Mouse (Mus musculus) left cerebral cortex, adult 2 months (tissue): Measurements from ENCODE around the gene Drc7. TPM values are rescaled to one million over a fixed set of nuclear protein-coding genes. Genes with fewer than 3 reads are reported as not detected.

Source experiments
- DNase-seq, 2 experiments: peaks; one replicate each; pipeline ENCODE4 v3.0.0; 2021 to 2022; ENCODE audit warnings: low spot score in 2 of 2, mixed read lengths in 1 of 2; ENCODE audit errors: extremely low spot score in 1 of 2
- H3K27ac ChIP-seq: fragments of 200-600 bp; 2 replicates; pipeline ENCODE4 v1.8.1; 2022
- H3K4me3 ChIP-seq: fragments of 200-600 bp; 2 replicates; pipeline ENCODE4 v1.8.1; 2022
- CTCF ChIP-seq: fragments of 200-600 bp; IDR thresholded peaks from 2 replicates; pipeline ENCODE4 v1.8.1; 2022; ENCODE audit warnings: antibody characterized with exemption, mild to moderate bottlenecking, moderate library complexity
- intact Hi-C: fragments of 180-260 bp; cut with DNase I; formaldehyde crosslinking; loops from one replicate; pipeline ENCODE4 v1.15.1; 2025
- total RNA-seq, 2 experiments: library from RNA; stranded (reverse); gene quantifications; 2 replicates each; pipeline ENCODE4 v1.2.3; 2021

Drc7 gene
- total RNA-seq, 2 experiments from 2014 or later, result 0.75 to 1.1 TPM

DNA sequence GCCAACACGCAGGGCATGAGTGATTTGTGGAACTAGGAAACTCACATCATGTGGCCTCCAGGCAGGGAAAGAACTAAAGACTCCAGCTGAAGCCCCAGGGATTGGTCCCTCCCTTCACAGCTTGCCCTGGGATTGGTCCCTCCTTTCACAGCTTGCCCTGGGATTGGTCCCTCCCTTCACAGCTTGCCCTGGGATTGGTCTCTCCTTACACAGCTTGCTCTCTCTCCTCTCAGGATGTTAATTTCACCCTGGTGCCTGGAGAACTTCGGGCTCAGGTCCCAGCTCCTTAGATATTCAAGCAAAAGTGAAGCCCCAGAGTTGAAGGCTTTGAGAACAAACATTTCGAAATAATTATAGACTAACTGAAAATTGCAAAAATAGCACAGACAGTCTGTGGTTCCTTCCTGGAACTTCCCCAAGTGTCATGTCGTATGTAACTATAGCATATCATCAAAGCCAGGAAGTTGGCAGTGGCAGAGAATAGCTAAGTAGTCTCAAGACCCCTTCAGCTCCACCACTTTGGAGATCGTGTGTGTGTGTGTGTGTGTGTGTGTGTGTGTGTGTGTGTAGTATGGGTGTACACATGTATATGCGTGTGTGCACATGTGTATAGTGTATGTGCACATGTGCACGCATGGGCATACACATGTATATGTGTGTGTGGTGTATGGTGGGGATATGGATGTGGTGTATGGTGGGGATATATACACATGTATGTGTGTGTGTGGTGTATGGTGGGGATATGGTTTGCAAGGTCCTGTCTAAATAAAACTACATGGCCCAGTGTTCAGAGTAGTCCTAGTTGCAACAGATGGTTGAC, 17.6 kb upstream of the Drc7 start:
- intact Hi-C loops, result no loop called here
- TF ChIP-seq CTCF, result no peak
- Histone ChIP-seq H3K27ac (no peak overlapping the region), H3K4me3 (no peak overlapping the region)
- DNase-seq, result peak; percentile 19 to 34

DNA sequence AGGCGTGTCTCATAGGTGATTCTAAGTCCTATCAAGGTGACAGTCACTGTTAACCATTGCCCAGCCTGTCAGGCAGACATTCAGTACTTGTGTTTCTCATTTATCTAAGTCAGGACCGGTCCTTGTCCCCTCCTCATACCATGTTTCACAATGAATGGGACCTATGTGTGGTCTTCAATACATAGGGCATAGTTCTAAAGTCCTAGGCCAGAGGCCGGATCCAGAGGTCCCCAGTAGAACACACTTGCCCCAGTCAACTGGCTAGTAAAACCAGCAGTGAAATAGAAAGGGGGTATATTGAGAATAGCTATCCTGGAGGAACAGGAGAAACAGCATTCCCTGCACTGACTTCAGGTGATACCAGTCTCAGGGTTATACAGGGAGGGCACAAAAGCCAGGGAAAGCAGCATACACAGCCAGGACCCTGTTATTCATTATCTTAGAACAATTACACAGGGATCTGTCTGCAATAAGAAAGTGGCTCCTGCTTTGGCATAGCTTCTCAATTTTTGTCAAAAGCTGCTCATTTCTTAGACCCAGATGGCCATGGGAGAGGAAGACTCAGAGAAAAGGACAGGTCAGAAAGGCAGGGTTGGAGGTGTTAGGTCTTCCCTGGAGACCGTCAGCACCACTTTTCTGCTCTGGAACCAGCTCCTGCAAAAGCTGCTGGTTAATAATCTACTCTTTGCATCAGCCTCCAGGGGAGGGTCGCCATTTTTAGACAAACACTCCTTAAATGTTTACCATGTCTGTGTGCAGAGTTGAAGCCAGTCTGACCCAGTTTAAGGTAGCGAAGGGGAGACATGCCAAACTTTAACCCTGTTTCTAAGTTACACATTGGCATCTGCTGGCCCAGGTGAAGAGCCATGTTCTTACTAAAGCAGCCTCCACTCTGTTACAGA, 12.8 kb upstream of the Drc7 start:
- intact Hi-C loops, result no loop called here
- no peak for TF ChIP-seq CTCF
- Histone ChIP-seq H3K27ac (no peak overlapping the region), H3K4me3 (no peak overlapping the region)
- no peak for DNase-seq

DNA sequence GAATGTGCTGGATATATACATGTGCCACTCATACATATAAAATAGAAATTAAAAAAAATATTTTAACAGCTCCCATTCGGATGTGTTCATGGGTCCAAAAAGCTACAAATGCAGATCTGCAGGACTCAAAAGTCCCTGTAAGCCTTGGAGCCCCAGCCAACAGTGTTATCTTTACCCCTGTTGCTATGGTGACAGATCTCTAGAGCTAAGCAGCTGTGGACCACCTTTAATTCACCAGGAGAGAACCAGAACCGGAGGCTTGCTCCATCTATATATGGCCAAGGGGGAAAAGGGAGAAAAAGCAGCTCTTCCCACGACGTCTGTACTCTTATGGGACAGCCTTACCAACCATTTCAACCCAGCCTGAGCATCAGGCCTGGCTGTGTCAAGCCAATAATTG, 10.1 kb upstream of the Drc7 start:
- no peak for DNase-seq
- Histone ChIP-seq H3K27ac (no peak overlapping the region), H3K4me3 (no peak overlapping the region)
- no peak for TF ChIP-seq CTCF
- intact Hi-C loops, result no loop called here

DNA sequence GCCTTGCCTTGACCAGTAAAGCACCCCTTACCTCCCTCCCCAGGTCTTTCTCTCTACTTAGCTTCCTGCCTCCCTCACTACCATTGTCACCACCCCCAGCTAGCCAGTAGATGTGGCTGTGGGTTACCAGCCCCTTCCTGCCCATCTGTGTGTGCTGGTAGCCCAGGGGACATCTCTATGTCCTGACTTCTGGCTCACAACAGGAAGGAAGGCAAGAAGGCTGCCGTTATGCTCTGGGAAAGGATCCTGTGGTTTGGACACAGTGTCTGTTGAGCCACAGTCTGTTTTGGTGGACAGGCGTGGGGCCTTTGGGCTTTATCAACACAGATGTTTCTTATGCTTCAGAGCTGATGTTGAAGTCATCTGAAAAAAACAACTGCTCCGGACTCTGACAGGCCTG, 7.9 kb upstream of the Drc7 start:
- intact Hi-C loops, result no loop called here
- no peak for DNase-seq
- Histone ChIP-seq H3K27ac (no peak overlapping the region), H3K4me3 (no peak overlapping the region)
- no peak for TF ChIP-seq CTCF

DNA sequence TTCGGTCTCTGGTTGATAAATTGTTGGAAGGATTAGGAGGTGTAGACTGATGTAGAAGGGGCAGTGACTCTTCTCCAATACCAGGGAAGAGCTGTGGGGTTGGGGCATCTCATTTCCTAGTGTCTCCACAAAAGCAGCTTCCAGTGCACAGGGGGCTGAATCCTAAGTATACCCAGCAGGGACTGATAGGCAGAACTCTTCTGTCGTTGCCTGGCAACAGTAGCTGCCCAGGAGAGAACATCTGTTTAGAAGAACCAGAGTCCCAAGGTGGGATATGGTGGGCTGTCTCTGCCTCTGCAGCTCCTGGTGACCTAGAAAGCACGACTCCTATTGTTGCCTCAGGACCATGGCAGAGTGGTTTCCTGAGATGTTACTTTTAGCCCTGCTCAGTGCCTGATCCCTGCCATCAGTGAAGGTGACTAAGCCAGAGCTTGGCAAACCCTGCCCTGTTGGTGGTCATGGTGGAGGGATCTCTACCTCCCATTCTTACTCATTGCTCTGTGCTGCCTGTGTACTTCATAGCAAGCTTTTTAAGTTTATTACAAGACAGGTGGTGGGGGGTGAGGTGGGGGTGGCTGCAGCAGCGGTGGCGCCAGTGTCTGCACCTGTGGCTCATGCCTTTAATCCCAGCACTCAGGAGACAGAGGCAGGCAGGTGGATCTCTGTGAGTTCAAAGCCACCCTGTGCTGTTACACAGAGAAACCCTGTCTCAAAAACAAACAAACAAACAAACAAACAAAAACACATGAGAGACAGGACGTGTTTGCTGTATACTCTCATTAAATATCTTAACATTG, 6.8 kb upstream of the Drc7 start:
- TF ChIP-seq CTCF, result no peak
- no peak for DNase-seq
- no peak overlapping the region for H3K27ac ChIP-seq
- no peak overlapping the region for H3K4me3 ChIP-seq
- intact Hi-C loops, result no loop called here

DNA sequence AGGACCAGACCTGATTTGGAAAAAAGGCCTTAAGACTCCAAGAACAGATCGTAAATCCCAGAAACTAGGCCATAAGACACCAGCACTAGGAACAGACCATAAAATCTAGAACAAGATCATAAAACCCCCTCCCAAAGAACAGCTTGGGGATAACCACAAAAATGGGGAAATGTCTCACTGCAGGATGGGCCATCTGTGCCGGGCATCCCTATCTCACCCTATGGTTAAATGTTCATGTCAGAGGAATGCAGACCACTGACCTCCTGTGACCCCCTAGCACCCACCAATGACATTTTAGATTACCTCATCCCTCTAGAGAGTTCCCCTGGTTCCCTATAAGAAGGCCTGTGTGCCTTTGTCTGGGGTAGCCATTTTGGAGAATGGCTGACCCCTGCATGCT, 5.3 kb upstream of the Drc7 start:
- Histone ChIP-seq H3K4me3 (no peak overlapping the region), H3K27ac (no peak overlapping the region)
- TF ChIP-seq CTCF, result no peak
- intact Hi-C loops, result no loop called here
- DNase-seq, result no peak

DNA sequence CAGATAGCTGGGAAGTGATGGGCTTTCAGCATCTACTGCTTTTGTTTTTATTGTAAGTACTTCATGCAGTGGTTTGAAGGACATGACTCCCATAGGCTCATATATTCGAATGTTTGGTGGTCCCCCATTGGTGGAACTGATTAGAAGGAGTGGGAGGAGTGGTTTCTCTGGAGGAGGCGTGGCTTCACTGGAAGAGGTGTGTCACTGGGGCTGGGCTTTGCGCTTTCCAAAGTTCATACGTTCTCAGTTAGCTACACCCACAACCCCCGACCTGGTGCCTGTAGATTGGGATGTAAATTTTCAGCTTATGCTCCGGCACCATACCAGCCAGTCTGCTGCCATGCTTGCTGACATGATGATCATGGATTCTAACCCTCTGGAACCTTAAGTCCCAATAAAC, 465 bp upstream of the Drc7 start:
- no peak for TF ChIP-seq CTCF
- H3K4me3 ChIP-seq, result no peak overlapping the region
- DNase-seq, result no peak
- intact Hi-C loops, result no loop called here
- H3K27ac ChIP-seq, result no peak overlapping the region

DNA sequence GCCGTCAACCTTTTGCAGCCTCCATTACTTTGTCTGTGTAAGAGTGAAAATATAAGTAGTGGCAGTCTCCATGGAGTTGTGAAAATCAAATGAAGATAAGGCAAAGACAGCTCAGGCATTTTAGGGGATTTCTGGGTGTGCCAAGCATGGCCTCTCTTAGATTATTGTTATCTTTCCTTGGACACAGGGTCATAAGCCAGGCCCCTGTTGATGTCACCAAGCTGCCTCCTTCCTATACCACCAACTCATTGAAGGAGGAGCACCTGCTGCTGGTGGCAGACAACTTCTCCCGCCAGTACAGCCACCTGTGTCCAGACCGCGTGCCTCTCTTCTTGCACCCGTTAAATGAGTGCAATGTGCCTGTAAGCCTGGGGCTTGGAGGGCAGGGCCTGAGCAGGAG, 1.5 kb downstream of the Drc7 start:
- no peak overlapping the region for H3K4me3 ChIP-seq
- no peak for TF ChIP-seq CTCF
- no peak overlapping the region for H3K27ac ChIP-seq
- intact Hi-C loops, result no loop called here
- no peak for DNase-seq

DNA sequence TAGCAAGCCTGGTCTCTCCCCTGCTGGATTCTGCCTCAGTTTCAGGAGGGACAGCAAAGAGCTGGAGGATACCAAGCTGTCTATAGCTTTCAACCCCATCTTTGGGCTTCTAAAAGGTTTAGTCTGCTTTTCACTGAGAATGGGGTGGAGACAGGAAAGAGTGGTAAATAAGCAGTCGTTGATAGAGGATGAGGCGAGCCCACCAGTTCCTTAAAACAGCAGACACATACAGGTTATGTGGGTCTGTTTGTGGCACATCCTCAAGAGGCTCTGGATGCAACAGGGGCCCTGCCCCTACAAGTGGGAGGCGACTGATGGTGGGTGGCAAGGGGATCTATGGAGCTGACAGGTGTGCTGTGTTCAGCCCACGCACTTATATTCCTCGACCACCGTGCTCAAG, 3.8 kb downstream of the Drc7 start:
- intact Hi-C loops, result no loop called here
- TF ChIP-seq CTCF, result no peak
- DNase-seq, result no peak
- Histone ChIP-seq H3K27ac (no peak overlapping the region), H3K4me3 (no peak overlapping the region)

DNA sequence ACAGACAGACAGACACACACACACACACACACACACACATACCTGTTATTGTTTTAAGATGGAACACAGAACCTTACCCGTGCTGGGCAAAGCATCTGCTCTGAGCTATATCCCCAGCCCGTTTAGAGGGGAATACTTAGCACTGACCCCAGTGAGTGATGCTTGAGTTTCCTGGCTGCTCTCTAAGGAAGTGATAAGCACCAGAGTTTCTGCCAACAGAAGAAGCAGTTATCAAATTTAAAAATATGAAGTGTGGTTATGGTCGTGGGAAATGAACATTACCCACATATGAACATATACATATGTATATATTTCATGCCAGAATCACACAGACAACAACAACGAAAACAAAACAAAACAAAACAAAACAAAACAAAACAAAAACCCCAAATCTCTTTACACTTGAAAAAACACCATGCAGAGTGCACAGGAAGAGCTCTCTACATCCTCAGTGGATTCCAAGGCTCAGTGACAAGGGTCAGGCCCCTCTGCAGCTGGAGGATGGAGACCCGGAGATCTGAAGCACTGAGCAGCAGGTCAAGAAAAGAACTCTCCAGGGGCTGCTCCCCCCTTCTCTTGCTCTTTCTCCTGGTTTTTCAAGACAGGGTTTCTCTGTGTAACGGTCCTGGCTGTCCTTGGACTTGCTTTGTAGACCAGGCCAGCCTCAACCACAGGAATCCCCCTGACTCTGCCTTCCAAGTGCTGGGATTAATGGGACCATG, 5.1 kb downstream of the Drc7 start:
- no peak for TF ChIP-seq CTCF
- intact Hi-C loops, result no loop called here
- H3K4me3 ChIP-seq, result no peak overlapping the region

DNA sequence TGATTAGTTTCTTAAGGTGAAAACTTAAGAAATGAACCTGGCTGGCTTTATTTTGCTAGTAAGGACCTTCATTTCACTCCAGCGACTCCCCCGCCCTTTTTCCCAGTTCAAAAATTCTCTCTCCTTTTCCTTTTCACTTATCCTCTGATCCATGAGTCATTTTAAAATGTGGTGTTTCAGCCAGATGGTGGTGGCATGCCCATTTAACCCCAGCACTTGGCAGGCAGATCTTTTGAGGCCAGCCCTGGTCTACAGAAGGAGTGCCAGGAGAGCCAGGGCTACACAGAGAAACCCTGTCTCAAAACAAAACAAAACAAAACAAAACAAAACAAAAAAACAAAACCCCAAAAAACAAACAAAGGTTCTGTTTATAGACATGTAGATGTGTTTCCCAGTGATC, 9.6 kb downstream of the Drc7 start:
- no peak overlapping the region for H3K27ac ChIP-seq
- DNase-seq, result no peak
- no peak for TF ChIP-seq CTCF
- H3K4me3 ChIP-seq, result no peak overlapping the region
- intact Hi-C loops, result no loop called here

More for the DNA sequence above, 5.1 kb downstream of the Drc7 start:
- no peak for DNase-seq
- H3K27ac ChIP-seq, result no peak overlapping the region
